Mouse (Mus musculus) urinary bladder, adult 18-20 months (tissue): ENCODE data around the gene Rabggta.

ENCODE experiments used
- DNase-seq, 2 experiments: peaks; one replicate each; pipeline ENCODE4 v3.0.0; 2022; ENCODE audit warnings: low spot score in 2 of 2, mixed read lengths in 2 of 2

Gene Rabggta

DNA sequence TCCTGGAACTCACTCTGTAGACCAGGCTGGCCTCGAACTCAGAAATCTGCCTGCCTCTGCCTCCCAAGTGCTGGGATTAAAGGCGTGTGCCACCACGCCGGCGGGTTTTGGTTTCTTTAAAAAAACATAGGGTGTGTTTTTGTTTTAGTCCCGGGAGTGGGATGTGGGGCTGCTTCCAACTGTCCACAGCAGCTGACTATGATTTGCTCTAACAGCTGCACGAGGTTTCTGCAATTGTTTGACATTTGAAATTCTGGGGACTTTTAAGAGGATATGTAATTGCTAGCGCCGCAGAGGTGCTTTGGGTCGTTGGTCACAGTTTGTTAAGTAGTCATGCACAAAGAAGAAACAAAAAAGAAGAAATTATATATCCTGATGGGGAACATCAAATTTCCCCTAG is 32.6 kb downstream of the Rabggta start:
- no peak for DNase-seq

DNA sequence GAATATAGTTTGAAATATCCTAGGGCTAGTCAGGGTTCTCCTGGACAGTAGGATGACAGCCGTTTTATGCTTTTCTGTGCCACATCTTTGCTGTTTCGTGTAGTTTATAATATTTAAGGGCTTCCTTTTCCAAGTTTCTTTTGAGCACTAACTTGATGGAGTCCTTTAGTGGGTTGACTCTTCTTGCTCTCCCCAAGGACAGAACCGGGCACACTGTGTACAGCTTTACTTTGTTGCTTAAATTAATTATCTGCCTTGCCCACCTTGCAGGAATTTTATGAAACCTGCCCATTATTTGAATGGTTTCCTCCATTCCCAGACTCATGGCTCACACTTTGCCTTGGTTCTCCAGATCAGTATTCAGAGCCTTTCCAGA is 40.0 kb downstream of the Rabggta start:
- no peak for DNase-seq

DNA sequence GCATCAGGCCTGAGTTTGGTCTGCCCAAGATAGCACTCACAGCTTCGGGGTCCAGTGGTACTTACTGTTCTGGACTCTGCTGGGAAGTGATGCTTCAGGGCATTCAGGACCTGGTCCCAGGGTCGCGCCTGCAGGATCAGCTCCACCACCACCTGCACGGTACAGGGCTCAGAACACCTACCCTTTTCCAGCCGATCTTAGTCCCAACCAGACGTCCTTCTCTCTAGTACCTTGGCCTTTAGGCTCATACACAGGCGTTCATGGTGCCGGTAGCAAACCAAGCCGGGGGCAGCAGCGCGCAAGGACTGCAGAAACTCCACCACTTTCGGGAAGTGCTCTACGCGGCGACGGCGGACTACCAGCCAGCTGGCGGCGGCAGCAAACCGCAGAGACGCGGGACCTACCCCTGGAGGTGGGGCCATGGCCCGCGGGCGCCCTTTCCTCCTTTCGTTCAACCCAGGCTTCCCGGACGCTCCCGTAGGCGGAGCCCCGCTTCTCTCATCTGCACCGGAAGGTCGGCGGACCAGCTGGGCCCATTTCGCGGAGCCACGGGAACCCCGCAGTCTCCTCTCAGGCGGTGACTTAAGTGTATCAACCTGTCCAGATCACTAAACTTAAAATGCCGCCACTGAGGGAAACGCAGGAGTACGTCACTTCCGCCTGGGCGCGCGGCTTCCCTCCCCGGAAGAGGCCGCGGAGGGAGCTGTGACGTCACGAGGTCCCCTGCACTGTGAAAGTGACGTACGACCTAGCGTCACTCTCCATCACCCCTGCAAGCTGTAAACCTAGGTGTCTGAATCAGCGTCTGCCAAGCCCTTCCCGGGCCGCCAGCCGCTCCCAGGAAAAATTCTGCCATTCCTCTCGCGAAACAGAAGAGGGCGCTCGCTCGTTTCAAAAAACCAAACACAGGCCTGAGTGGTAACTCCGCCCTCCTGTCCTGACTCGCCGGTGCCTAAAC is 40.6 kb downstream of the Rabggta start, which contains the start of gene Tinf2:
Gene Tinf2 (minus strand): TSS at position 661 of the 958 bp plus-strand sequence.
- DNase-seq: peak; percentile 88

DNA sequence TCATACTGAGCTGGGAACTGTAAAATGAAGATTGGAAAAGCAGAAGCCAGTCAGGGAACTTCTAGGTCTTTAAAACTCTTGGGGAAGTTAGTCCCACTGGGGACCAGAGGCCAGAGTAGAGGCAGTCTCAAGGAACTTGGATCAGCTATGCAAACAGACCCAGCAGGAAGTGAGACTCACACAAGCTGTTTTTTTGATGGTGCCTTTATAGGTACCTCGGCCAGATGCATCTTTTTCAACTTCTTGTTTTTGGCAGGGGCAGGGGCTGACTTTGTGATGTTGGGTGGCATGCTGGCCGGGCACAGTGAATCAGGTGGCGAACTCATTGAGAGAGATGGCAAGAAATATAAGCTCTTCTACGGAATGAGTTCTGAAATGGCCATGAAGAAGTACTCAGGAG is 44.4 kb downstream of the Rabggta start:
- no peak for DNase-seq

DNA sequence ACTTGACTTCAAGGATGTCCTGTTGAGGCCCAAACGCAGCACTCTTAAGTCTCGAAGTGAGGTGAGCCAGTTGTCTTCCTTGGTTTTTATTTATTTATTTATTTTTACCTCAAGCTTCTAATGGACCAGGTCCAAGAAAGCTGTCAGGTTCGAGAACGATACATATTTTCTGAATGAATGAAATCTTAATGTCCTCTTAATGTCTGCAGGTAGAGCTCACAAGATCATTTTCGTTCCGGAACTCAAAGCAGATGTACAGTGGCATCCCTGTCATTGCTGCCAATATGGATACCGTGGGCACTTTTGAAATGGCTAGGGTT is 49.4 kb downstream of the Rabggta start:
- no peak for DNase-seq

DNA sequence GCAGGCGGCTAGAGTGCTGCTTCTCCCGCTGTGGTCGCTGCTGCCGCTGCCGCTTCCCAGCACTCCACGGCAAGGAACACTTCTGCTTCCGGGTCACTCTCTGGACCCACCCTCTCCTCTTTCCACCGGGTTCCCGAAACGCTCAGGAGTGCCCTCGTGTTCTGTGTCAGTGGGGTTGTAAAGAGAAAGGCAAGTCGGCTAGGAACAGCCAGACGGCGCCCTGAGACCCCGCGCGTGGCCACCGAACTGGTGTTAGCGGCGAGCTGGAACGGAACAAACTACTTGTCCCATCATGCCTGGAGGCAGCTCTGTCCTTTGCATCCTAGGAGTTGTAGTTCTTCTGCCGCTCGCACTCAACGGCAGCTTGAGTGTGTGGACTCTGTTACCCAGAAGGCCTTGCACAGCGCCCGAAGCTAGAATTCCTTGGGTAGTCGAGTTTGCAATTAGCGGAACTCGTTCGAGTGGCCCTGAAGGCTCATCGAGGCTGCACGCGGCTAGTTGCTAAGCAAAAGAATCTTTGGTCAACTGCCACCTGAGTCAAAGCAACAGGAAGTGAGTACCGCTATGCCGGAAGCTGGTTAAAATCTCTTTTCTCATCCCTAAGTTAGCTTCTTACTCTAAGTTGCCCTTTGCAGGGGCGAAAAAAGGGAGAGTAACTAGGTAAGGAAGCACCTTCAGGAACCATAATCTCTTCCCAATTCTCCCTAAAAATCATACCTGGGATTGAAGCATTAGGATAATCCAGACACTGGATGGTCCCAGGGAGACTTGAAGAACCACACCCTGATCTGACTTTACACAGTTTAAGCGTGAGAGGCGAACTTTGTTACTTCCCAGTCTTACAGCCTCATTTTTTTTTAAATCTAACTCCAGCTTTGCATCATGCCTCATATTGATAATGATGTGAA is 50.0 kb downstream of the Rabggta start, which contains the start of the genes Gmpr2 and Nedd8:
Gene Gmpr2 (plus strand): TSS at position 109 of the 908 bp plus-strand sequence.
Gene Nedd8 (minus strand): TSS at position 292 of the 908 bp plus-strand sequence.
- DNase-seq: peak; percentile 90 to 97

DNA sequence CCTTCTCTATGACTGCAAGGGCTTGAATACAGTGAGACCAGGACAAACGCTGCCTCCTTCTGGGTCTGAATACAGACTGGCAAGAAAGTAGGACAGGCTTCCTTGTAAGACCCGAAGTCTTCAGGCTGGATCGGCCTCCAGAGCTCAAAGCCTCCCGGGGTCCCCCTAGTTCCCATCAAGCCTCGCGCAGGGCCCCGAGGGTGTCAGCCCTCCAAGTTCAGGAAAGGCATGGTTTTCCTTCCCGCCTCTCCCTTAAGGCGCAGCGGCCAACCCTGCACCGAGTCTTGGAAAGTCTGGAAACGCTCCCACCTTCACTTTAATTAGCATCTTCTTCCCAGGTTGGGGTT is 50.6 kb downstream of the Rabggta start:
- DNase-seq: no peak
